Mouse (Mus musculus) G1E (cell line): Measurements from ENCODE around the gene Gid8.

Experiments
- CTCF ChIP-seq: IDR thresholded peaks from 2 replicates; pipeline ENCODE4 v1.5.1; 2012; ENCODE audit warnings: low read depth, low read length, inconsistent platforms, mixed read lengths
- GATA1 ChIP-seq: IDR thresholded peaks from 2 replicates; pipeline ENCODE4 v1.6.1; 2012; ENCODE audit warnings: borderline replicate concordance, low read length, inconsistent platforms, mixed read lengths
- POLR2AphosphoS5 ChIP-seq: IDR thresholded peaks from 2 replicates; pipeline ENCODE4 v1.6.1; 2012; ENCODE audit warnings: low read depth, low read length, inconsistent platforms; ENCODE audit not compliant: insufficient replicate concordance

GRCm38 (mm10) chr2:180731984-180732383 lies 22.1 kb downstream of the Gid8 start:
- TF ChIP-seq CTCF: no peak
- TF ChIP-seq GATA1: no peak
- TF ChIP-seq POLR2AphosphoS5: no peak
